Mouse (Mus musculus) brown adipose tissue, adult 24 weeks (tissue): ENCODE results near the gene Csf2ra. TPM values are rescaled to one million over a fixed set of nuclear protein-coding genes. Genes with fewer than 3 reads are reported as not detected.

Experiments used
- polyA plus RNA-seq: library from polyadenylated mRNA; stranded (reverse); fragments of >200 nt; gene quantifications from 2 replicates; pipeline ENCODE4 v1.2.4, GENCODE M21; 2012; ENCODE audit not compliant: missing spikeins, insufficient read depth, insufficient read length

The Csf2ra gene
- polyA plus RNA-seq, 1 experiment: 5.4 TPM

Other genes with a start within 250 kb of the Csf2ra start
- 11.3 and 23.0 TPM in 2 replicates for gene Zfp950, start 87.6 kb downstream of the Csf2ra start, polyA plus RNA-seq
- gene Gm7102, start 52.1 kb downstream of the Csf2ra start, polyA plus RNA-seq: not detected in 2 replicates
- gene Gm6020, start 44.5 kb downstream of the Csf2ra start, polyA plus RNA-seq: not detected in 2 replicates
- not detected in 2 replicates for gene Gm21060, start 68.6 kb upstream of the Csf2ra start, polyA plus RNA-seq